Mouse (Mus musculus) neural tube, embryonic 14.5 days (tissue): ENCODE data around the gene Gm10428. TPM values are rescaled to one million over a fixed set of nuclear protein-coding genes. Genes with fewer than 3 reads are reported as not detected.

Experiments used
- ATAC-seq: fragments of 200-750 bp; cut with Nextera tagmentation; 2 replicates; pipeline ENCODE4 v1.8.0; 2017; ENCODE audit warnings: low read depth, mild to moderate bottlenecking, moderate TSS enrichment, moderate library complexity
- H3K27ac ChIP-seq: fragments of 300-500 bp; sonication (generic); 2 replicates; pipeline ENCODE4 v1.5.1; 2014; ENCODE audit warnings: low read depth, mild to moderate bottlenecking, control low read depth, low read length, moderate library complexity, mixed read lengths
- H3K27me3 ChIP-seq: fragments of 300-500 bp; sonication (generic); 2 replicates; pipeline ENCODE4 v1.6.1; 2014; ENCODE audit warnings: low read length; ENCODE audit not compliant: control insufficient read depth, insufficient read depth
- H3K36me3 ChIP-seq: fragments of 300-500 bp; sonication (generic); 2 replicates; pipeline ENCODE4 v1.6.1; 2014; ENCODE audit warnings: low read length, mixed read lengths; ENCODE audit not compliant: control insufficient read depth, insufficient read depth
- H3K4me1 ChIP-seq: fragments of 300-500 bp; sonication (generic); 2 replicates; pipeline ENCODE4 v1.6.1; 2014; ENCODE audit warnings: low read length; ENCODE audit not compliant: control insufficient read depth, insufficient read depth
- H3K4me2 ChIP-seq: fragments of 300-500 bp; sonication (generic); 2 replicates; pipeline ENCODE4 v1.6.1; 2014; ENCODE audit warnings: mild to moderate bottlenecking, low read depth, low read length, control low read depth
- H3K4me3 ChIP-seq: fragments of 300-500 bp; sonication (generic); 2 replicates; pipeline ENCODE4 v1.5.1; 2014; ENCODE audit warnings: low read depth, low read length, control low read depth, mixed read lengths
- H3K9ac ChIP-seq: fragments of 300-500 bp; sonication (generic); replicated peaks from 2 replicates; pipeline ENCODE4 v1.6.1; 2014; ENCODE audit warnings: low read depth, mild to moderate bottlenecking, control low read depth, low read length, mixed read lengths
- H3K9me3 ChIP-seq: fragments of 300-500 bp; sonication (generic); 2 replicates; pipeline ENCODE4 v1.6.1; 2016; ENCODE audit warnings: low read length; ENCODE audit not compliant: control insufficient read depth
- WGBS: fragments of 180-500 bp; shearing (Covaris S2); extraction: QIAGEN DNeasy Blood & Tissue Kit; methylation state at CpG from one replicate; pipeline ENCODE4 v1.1.7; 2014; 5-methylcytosine and 5-hydroxymethylcytosine counted together
- polyA plus RNA-seq: library from polyadenylated mRNA; unstranded; fragments of >200 nt; fragmentation: Nextera tagmentation; extraction: Ambion mirVana; gene quantifications from 2 replicates; pipeline ENCODE4 v1.2.1, GENCODE M21; 2014

Gm10428 gene
- polyA plus RNA-seq, 1 experiment from 2014 or later = not detected

DNA sequence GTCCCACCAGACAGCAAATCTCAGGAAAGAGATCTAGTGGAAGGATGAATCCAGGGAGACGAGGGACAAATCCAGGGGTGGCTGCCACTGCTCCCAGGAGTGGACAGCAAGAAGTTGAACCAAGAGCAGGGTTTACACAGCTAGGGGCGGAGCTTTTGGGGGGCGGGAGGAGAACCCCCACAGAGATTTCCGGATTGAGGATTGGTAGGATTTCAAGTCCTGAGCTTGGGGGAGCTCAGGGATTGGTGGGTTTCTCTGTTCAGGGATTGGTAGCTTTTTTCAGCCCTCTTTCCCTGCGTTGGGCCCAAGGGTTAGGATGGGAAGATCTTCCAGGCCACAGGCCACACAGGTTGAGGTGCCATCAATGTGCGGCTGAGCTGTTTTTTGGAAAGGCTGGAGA, 5.0 kb downstream of the Gm10428 start:
- Histone ChIP-seq H3K4me3 (no peak overlapping the region), H3K4me2 (no peak overlapping the region), H3K36me3 (no peaks in the 10 kb centered on the region), H3K27me3 (no peaks in the 10 kb centered on the region), H3K9me3 (no peaks in the 10 kb centered on the region), H3K27ac (no peak overlapping the region), H3K9ac (no peak overlapping the region), H3K4me1 (no peaks in the 10 kb centered on the region)
- ATAC-seq = no peak
- 86% methylated on average over 6 of the region's 6 CpGs for WGBS

DNA sequence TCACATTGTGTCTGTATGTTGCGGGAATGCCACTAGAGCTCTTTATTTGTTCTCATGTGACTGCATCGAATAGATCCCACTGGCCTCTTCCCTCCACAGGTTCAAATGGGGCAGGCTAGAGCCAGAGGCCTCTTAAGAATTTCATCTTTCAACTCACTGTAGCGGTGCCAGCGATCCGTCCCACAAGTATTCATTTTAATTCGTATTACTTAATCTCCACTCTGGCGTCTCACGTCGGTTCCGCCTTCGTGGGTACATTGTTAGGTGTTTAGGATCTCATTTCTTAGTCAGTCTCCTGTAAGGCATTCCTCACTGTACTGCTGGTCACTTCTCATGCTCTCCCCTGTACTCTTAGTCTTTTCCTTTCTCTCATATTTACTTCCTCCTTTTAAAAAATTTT, 5.6 kb downstream of the Gm10428 start:
- ATAC-seq = no peak
- Histone ChIP-seq H3K27me3 (no peaks in the 10 kb centered on the region), H3K4me2 (no peak overlapping the region), H3K4me1 (no peaks in the 10 kb centered on the region), H3K36me3 (no peaks in the 10 kb centered on the region), H3K9ac (no peak overlapping the region), H3K27ac (no peak overlapping the region), H3K9me3 (no peaks in the 10 kb centered on the region), H3K4me3 (no peak overlapping the region)
- 88% methylated on average over 11 of the region's 11 CpGs for WGBS

DNA sequence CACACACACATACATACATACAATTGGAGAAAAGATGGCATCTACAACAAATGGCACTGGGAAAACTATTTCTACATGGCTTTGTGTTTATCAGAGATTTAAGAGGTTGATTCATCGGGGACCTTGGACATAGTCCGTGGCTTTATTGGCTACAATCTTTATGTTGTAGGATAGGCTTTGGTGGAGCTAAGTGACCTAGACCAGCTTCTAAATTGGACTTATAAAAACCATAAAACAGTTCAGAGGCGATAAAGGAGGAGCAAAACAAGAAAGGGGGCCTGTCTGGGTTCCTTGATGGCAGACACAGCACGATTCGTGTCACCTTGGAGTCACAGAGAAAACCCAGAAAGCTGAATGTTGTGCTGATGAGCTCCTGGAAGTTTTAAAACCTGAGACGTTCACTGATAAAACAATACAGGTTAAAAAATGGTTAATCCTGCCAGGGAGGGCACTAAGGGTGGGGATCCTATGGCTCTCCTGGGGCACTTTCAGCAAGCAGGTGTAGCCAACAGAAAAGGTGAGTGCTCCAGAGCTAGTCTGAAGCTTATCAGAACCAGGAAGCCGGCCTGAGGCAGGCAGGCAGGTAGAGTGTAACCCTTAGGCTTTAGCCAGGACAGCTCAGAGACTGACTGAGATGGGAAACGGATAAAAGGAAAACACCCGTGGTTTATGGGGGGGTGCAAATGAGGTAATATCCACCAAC, 8.0 kb downstream of the Gm10428 start:
- H3K36me3 ChIP-seq = no peaks in the 10 kb centered on the region
- WGBS = 70% methylated on average over 9 of the region's 9 CpGs
- no peaks in the 10 kb centered on the region for H3K27me3 ChIP-seq
- H3K4me3 ChIP-seq = no peak overlapping the region
- no peaks in the 10 kb centered on the region for H3K4me1 ChIP-seq
- ATAC-seq = no peak
- H3K4me2 ChIP-seq = no peak overlapping the region
- no peak overlapping the region for H3K9ac ChIP-seq
- H3K27ac ChIP-seq = no peak overlapping the region
- no peaks in the 10 kb centered on the region for H3K9me3 ChIP-seq

DNA sequence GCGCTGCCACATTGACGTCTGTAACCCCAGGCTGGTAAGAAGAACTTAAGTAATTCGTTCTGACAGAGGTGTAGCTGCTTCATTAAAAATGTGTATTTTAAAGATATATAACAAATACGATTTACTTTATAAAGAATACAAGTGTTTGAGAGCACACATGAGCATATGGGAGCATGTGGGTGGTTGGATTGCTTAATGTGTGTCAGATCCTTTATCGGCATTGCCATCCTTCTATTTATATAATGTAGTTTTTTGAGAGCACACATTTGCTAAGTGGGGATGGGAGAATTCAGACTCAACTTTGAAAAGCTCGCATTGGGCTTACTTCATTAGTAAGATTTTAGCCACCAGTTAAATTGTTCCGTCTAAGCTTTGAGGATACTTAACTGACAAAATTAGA, 23.6 kb downstream of the Gm10428 start:
- Histone ChIP-seq H3K4me1 (no peaks in the 10 kb centered on the region), H3K4me3 (no peak overlapping the region), H3K27me3 (no peaks in the 10 kb centered on the region), H3K9me3 (peaks cover 37% of the 10 kb centered on the region), H3K9ac (no peak overlapping the region), H3K4me2 (no peak overlapping the region), H3K36me3 (peaks cover 28% of the 10 kb centered on the region), H3K27ac (no peak overlapping the region)
- ATAC-seq = no peak
- WGBS = 94% methylated on average over 7 of the region's 7 CpGs

DNA sequence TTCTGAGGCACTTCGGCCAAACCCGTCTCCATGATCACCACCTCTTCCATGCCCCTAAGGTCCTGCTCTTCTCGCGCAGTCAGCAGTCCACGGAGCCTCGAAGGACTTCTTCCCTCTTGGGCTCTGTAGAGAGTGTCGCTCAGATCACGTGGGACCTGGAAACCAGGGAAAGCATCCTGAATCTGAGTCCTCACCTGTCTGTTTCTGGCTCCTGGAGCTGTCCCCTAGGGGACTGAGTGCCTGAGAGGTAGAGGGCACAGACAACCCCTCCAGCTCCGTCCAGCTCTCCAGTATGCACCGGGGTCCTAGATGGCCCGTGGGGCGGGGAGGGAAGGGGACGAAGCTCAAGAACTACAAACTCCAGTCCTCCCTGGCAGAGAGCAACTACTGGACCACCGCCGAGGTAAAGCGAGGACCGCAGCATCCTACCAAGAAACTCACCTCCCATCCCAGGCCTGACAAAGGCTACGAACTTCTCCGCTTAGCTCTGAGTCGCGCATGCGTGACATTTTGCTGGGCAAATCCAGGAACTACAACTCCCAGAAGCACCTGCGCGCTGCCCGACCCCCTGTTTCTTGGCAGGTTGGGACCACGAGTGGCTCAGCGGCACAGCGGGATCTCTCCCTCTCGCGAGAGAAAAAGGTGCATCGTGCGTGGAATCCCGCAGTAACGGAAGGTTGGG, 36.2 kb downstream of the Gm10428 start, which contains the start of gene Zfp286:
Gene Zfp286, minus strand, starts transcription at position 528 of the 682 bp plus-strand sequence.
- peak within 1 kb of the TSS; percentile 79 for H3K9ac ChIP-seq

DNA sequence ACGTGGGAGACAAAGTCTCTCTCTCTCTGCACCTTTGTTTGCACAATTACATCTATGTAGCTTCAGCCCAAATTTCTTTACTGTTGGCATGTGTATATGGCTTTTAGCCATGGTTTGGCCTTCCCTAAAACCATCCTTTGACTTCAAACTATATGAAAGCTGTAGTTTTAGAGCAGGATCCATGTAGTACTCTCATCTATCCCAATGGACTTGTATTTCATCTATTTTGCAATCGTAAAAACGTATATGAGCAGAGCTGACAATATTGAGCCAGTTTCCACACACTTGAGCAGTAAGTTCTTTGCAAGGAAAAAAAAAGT, 36.7 kb downstream of the Gm10428 start:
- H3K27ac ChIP-seq = peak overlapping the region; percentile 69; the same call in 1 of the 2 replicates
- H3K36me3 ChIP-seq = no peaks in the 10 kb centered on the region; the same call in 1 of the 2 replicates
- ATAC-seq = no peak; the same call in 1 of the 2 replicates
- H3K9me3 ChIP-seq = 0 out of 2 replicates have a peak, but pooled peaks cover 4% of the 10 kb centered on the region
- peak overlapping the region; percentile 58 for H3K4me3 ChIP-seq
- H3K9ac ChIP-seq = peak overlapping the region; percentile 79
- H3K4me1 ChIP-seq = 0 out of 2 replicates have a peak, but pooled peaks cover 4% of the 10 kb centered on the region
- H3K27me3 ChIP-seq = no peaks in the 10 kb centered on the region
- H3K4me2 ChIP-seq = peak overlapping the region; percentile 89
- WGBS = 52% methylated on average over 3 of the region's 3 CpGs

More for the DNA sequence above, 36.2 kb downstream of the Gm10428 start, which contains the start of gene Zfp286:
- H3K4me2 ChIP-seq = peak within 1 kb of the TSS; percentile 89
- peak within 1 kb of the TSS; percentile 69; the same call in 1 of the 2 replicates for H3K27ac ChIP-seq
- WGBS = 6% methylated on average over 34 of the region's 34 CpGs
- 0 out of 2 replicates have a peak, but pooled peaks cover 4% of the 10 kb centered on the region for H3K9me3 ChIP-seq
- peak within 1 kb of the TSS; percentile 58 for H3K4me3 ChIP-seq
- peak; percentile 96 for ATAC-seq
- H3K36me3 ChIP-seq = peaks cover 5% of the 10 kb centered on the region
- 0 out of 2 replicates have a peak, but pooled peaks cover 4% of the 10 kb centered on the region for H3K4me1 ChIP-seq
- no peaks in the 10 kb centered on the region for H3K27me3 ChIP-seq

Other genes starting within 250 kb of the Gm10428 start
- 56.3 and 73.1 TPM in 2 replicates for gene Cenpv, start 213.8 kb upstream of the Gm10428 start, polyA plus RNA-seq
- gene Ubb, start 201.9 kb upstream of the Gm10428 start, polyA plus RNA-seq = 4,516 and 4,600 TPM in 2 replicates
- 25.1 and 25.8 TPM in 2 replicates for gene Trpv2, start 178.6 kb upstream of the Gm10428 start, polyA plus RNA-seq
- 10.1 and 10.5 TPM in 2 replicates for gene Lrrc75a, start 104.6 kb upstream of the Gm10428 start, polyA plus RNA-seq
- 25.9 and 27.4 TPM in 2 replicates for gene Mmgt2, start 104.4 kb upstream of the Gm10428 start, polyA plus RNA-seq
- 24.7 and 25.3 TPM in 2 replicates for gene Zfp287, start 21.2 kb upstream of the Gm10428 start, polyA plus RNA-seq
- 30.8 and 33.8 TPM in 2 replicates for gene Zfp286, start 36.4 kb downstream of the Gm10428 start, polyA plus RNA-seq
- gene Trim16, start 67.1 kb downstream of the Gm10428 start, polyA plus RNA-seq = 9.5 and 10.1 TPM in 2 replicates
- 0.16 and 0.19 TPM in 2 replicates for gene Fbxw10, start 94.0 kb downstream of the Gm10428 start, polyA plus RNA-seq
- 45.3 and 45.6 TPM in 2 replicates for gene Tvp23b, start 126.4 kb downstream of the Gm10428 start, polyA plus RNA-seq
- not detected in 2 replicates for gene Cdrt4, start 198.1 kb downstream of the Gm10428 start, polyA plus RNA-seq